29 mouse cellular contexts compared by ENCODE assay signal in genomic region chr1:20655085-20655484, GRCm38 (mm10). TPM values are rescaled to one million over a fixed set of nuclear protein-coding genes. Genes with fewer than 3 reads are reported as not detected.
DNase-seq lines count a peak whose midpoint lies in the region; ATAC-seq and TF ChIP-seq lines count a peak whose summit lies in the region.
"Had no signal": no experiment of that assay in that cellular context is flagged by ENCODE, and none has a peak within 500 bp of the region (broad histone marks: within the 10 kb centered on the region; RNA-seq: fewer than 3 reads in every experiment).

No protein-coding gene starts in this region.

- H3K4me2 ChIP-seq in kidney, postnatal 0 days (ENCODE audit: low read length), result no peak overlapping the region
- H3K4me2 ChIP-seq in limb, embryonic 14.5 days (replicated peaks; ENCODE audit: low read depth, low read length, severe bottlenecking), result no peak overlapping the region
- H3K4me2 ChIP-seq: embryonic facial prominence, embryonic 13.5 days; intestine, embryonic 15.5 days; neural tube, embryonic 15.5 days had no signal

- no peaks in the 10 kb centered on the region for H3K36me3 ChIP-seq in kidney, postnatal 0 days (ENCODE audit: insufficient read depth, low read length)
- H3K36me3 ChIP-seq in limb, embryonic 14.5 days (ENCODE audit: control insufficient read depth, insufficient read depth, low read length), result no peaks in the 10 kb centered on the region
- H3K36me3 ChIP-seq: embryonic facial prominence, embryonic 13.5 days; intestine, embryonic 15.5 days; neural tube, embryonic 15.5 days had no signal

- peak; percentile 41 for DNase-seq in kidney, adult 18-20 months
- DNase-seq in kidney, adult 8-10 months, result peak; percentile 45 to 77
- DNase-seq in kidney, postnatal 0 days (ENCODE audit: low spot score), result peak; percentile 31
- DNase-seq in limb, embryonic 14.5 days (ENCODE audit: low spot score), result peak; percentile 21
- no peak for DNase-seq in urinary bladder, postnatal 4 days (ENCODE audit: low spot score in 2 of 2)
- DNase-seq in T-cell, adult 2 months (ENCODE audit: low spot score), result no peak
- no peak for DNase-seq in ovary, postnatal 14 days (ENCODE audit: low spot score)
- DNase-seq: adrenal gland, adult 2 months; B cell, adult 2 months; cerebellum, adult 8-10 months; cerebellum, postnatal 36 days; gastrocnemius, postnatal 10 days; liver; lung, adult 2 months; lung, postnatal 10 days; midbrain, embryonic 14.5 days; thymus, adult 2 months; thymus, postnatal 36 days had no signal

- no peak overlapping the region for H3K9ac ChIP-seq in kidney, postnatal 0 days (ENCODE audit: low read depth, low read length)
- H3K9ac ChIP-seq in limb, embryonic 14.5 days (ENCODE audit: low read depth, low read length, severe bottlenecking), result no peak overlapping the region
- H3K9ac ChIP-seq: embryonic facial prominence, embryonic 13.5 days; intestine, embryonic 15.5 days; liver, embryonic 14.5 days; neural tube, embryonic 15.5 days had no signal

- no peak for TF ChIP-seq POLR2A in limb, embryonic 14.5 days (IDR thresholded peaks at IDR 0.05; ENCODE audit: borderline replicate concordance, extremely low read depth, insufficient read depth, insufficient read length)

- 58% methylated on average over 5 of the region's 5 CpGs for WGBS in kidney, postnatal 0 days
- WGBS in limb, embryonic 14.5 days, result 66% methylated on average over 5 of the region's 5 CpGs

- H3K9me3 ChIP-seq in kidney, postnatal 0 days (replicated peaks; ENCODE audit: low read length), result no peaks in the 10 kb centered on the region
- H3K9me3 ChIP-seq in limb, embryonic 14.5 days (ENCODE audit: control insufficient read depth, low read length), result no peaks in the 10 kb centered on the region
- H3K9me3 ChIP-seq: embryonic facial prominence, embryonic 13.5 days; intestine, embryonic 15.5 days; neural tube, embryonic 15.5 days had no signal

- no peaks in the 10 kb centered on the region for H3K27me3 ChIP-seq in kidney, postnatal 0 days (ENCODE audit: insufficient read depth, low read length)
- H3K27me3 ChIP-seq in limb, embryonic 14.5 days (ENCODE audit: control insufficient read depth, insufficient read depth, low read length), result no peaks in the 10 kb centered on the region
- H3K27me3 ChIP-seq: embryonic facial prominence, embryonic 13.5 days; intestine, embryonic 15.5 days; neural tube, embryonic 15.5 days had no signal

- ATAC-seq in kidney, postnatal 0 days (replicated peaks; ENCODE audit: low FRiP score, low read depth), result peak; percentile 38; the same call in 1 of the 2 replicates
- peak; percentile 85 for ATAC-seq in limb, embryonic 14.5 days (ENCODE audit: low FRiP score, low read depth)
- ATAC-seq: activated CD4-positive, CD25-positive, alpha-beta regulatory T cell, adult 4 months; forebrain, embryonic 16.5 days; hindbrain, postnatal 0 days; intestine, embryonic 15.5 days had no signal

- peaks cover 3% of the 10 kb centered on the region; the same call in 1 of the 2 replicates for H3K4me1 ChIP-seq in kidney, postnatal 0 days (replicated peaks; ENCODE audit: insufficient read depth, low read length)
- H3K4me1 ChIP-seq in limb, embryonic 14.5 days (ENCODE audit: control insufficient read depth, insufficient read depth, low read length), result no peaks in the 10 kb centered on the region
- H3K4me1 ChIP-seq: embryonic facial prominence, embryonic 13.5 days; intestine, embryonic 15.5 days; neural tube, embryonic 15.5 days had no signal

- TF ChIP-seq CTCF in kidney, postnatal 0 days (IDR thresholded peaks at IDR 0.05; ENCODE audit: low read depth), result no peak

- H3K27ac ChIP-seq in kidney, postnatal 0 days, result peak overlapping the region; percentile 90
- no peak overlapping the region for H3K27ac ChIP-seq in limb, embryonic 14.5 days (replicated peaks; ENCODE audit: low read depth, low read length)
- H3K27ac ChIP-seq: embryonic facial prominence, embryonic 13.5 days; hindbrain, postnatal 0 days; intestine, embryonic 15.5 days; liver, embryonic 14.5 days; macrophage; neural tube, embryonic 15.5 days had no signal

- H3K4me3 ChIP-seq in kidney, postnatal 0 days (replicated peaks; ENCODE audit: low read depth, low read length), result no peak overlapping the region
- no peak overlapping the region for H3K4me3 ChIP-seq in limb, embryonic 14.5 days (replicated peaks; ENCODE audit: low read length)
- H3K4me3 ChIP-seq: embryonic facial prominence, embryonic 13.5 days; erythroblast, embryonic 14.5 days; intestine, embryonic 15.5 days; neural tube, embryonic 15.5 days had no signal

RNA-seq across cellular contexts. Expression of gene Pkhd1, which starts 37.2 kb away (rescaled TPM):
- 6.4 and 7.0 TPM in 2 replicates for polyA plus RNA-seq in kidney, postnatal 0 days (2015; fragmentation: Nextera tagmentation; extraction: Ambion mirVana)
- 0.24 and 0.25 TPM in 2 replicates for polyA plus RNA-seq in limb, embryonic 14.5 days (2012; rRNA removed)
- 0.12 and 0.32 TPM in 2 replicates for polyA plus RNA-seq in limb, embryonic 14.5 days (2014; fragmentation: Nextera tagmentation; extraction: Ambion mirVana)
- polyA plus RNA-seq: adrenal gland, adult 2 months; embryonic facial prominence, embryonic 13.5 days; erythroblast, embryonic 14.5 days; forebrain, embryonic 11.5 days; heart, embryonic 14.5 days; macrophage had no signal

Comparison
In these comparisons a context has a peak if more than half of its experiments do, and no peak if none do; other contexts are left out.
1. DNase-seq: peak in kidney, adult 18-20 months (single experiment), kidney, adult 8-10 months (2 of 2), kidney, postnatal 0 days (single experiment) and limb, embryonic 14.5 days (single experiment); none in urinary bladder, postnatal 4 days (0 of 2), T-cell, adult 2 months (single experiment) and ovary, postnatal 14 days (single experiment).